Mouse (Mus musculus) heart, postnatal 0 days (tissue): ENCODE data around the gene Rpl6.

Experiments used
- CTCF ChIP-seq: IDR thresholded peaks from 2 replicates; pipeline ENCODE4 v1.5.1; 2016; ENCODE audit warnings: antibody characterized with exemption, control low read depth, low read depth
- EP300 ChIP-seq: IDR thresholded peaks from 2 replicates; pipeline ENCODE4 v1.6.1; 2016; ENCODE audit warnings: antibody characterized with exemption, low read depth

DNA sequence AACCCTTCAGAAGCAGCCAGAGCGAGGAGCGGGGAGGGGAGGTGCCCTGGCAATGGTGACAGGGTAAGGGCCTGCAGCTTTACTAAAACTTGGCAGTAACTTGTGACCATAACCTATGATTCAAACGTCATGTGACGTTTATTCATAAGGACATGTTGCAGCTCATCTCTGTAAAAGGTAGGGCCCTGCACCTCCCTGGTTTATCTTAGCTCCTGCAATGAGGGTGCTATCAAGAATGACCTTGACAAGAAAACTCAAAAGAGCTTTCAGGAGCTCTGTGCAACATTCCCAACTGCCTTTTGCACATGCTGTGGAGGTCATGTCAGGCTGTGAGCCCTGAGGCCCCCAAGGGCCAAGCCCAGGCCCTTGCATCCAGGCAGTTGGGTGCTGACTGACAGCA, 48.2 kb upstream of the Rpl6 start:
- no peak for TF ChIP-seq CTCF
- no peak for TF ChIP-seq EP300
